Mouse (Mus musculus) urinary bladder, postnatal 36 days (tissue): ENCODE results near the gene Tas2r117.

ENCODE experiments used
- DNase-seq, 2 experiments: peaks; one replicate each; pipeline ENCODE4 v3.0.0; 2022; ENCODE audit warnings: low spot score in 2 of 2, mixed read lengths in 1 of 2

Gene Tas2r117

GRCm38 (mm10) chr6:132802518-132802917, at the start of gene Tas2r117:
Gene Tas2r117, plus strand, starts transcription at chr6:132802818.
- no peak for DNase-seq

DNA sequence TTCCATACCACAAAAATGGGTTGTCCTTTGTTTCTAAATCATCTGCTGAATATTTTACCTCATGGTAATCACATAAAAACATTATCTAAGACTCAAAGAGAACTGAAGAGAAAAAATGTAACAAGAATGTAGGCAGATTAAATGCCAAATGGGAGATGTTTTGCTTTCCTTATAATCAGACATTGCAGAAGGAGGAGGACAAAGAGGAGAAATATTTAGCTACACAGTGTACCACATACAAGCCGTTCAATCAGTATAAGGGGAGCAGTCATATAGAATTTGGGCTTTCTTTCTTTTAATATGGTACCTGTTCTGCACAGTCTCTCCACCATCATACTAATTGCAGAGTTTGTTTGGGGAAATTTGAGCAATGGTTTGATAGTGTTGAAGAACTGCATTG, 48.2 kb upstream of the Tas2r117 start, which contains the start of gene Tas2r124:
TSS of gene Tas2r124 (plus strand) at position 301 of the 400 bp plus-strand sequence.
- DNase-seq = no peak

DNA sequence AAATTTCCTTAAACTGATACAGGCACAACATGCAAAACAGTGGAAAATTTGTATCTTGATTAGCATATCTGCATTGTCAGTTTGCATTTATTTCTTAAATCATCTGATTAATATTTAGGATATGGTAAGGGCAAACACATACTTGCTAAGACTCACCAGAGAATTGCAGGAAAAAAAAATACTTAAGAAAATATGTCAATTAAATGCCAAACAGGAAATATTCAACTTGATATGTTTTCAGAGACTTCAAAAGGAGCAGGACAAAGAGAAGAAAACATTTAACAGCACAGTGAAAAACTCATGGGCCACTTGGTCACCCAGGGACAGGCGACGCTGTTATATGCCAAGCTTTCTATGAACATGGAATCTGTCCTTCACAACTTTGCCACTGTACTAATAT, 40.8 kb upstream of the Tas2r117 start, which contains the start of gene Tas2r102:
TSS of gene Tas2r102 (plus strand) at position 301 of the 400 bp plus-strand sequence.
- DNase-seq = no peak

GRCm38 (mm10) chr6:132778062-132778461, 24.6 kb upstream of the Tas2r117 start, which contains the start of gene Tas2r136:
Gene Tas2r136, minus strand, starts transcription at chr6:132778162.
- no peak for DNase-seq

DNA sequence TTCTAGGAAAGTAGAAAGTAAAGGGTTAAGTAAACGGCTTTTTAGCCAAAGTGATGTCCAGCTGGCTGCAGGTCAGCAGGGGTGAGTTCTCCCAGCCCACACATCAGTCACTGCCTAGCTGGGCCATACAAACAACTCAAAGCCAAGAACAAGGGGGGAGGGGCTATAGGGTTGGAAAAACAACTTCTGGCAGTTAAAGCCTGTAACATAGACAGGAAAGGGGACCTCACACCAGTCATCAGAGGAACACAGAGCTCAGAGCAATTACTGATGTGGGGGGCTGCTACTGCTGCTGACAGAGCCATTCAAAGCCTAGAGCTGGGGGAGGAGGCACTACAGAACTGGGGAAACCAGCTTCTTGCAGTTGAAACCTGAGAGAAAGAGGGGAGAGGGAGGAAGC, 7.2 kb upstream of the Tas2r117 start:
- no peak for DNase-seq

DNA sequence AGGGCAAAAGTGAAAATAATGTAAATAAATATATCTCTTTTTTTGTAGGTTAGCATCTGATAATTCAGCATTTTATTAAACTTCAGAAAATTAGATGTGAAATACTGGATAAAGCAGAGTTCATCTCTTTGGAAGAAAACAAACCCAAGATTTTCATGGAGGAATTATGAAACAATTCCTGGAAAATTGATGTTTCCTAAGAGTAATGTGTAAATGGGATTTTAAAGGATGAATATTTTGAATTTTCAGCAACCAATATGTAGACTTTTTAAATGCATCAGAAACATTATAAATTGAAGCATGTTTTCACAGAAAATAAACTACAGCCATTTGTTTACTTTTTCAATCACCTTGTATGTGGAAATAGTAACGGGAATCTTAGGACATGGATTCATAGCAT, 44.2 kb downstream of the Tas2r117 start, which contains the start of gene Tas2r123:
TSS of gene Tas2r123 (plus strand) at position 301 of the 400 bp plus-strand sequence.
- DNase-seq = no peak
